Mouse (Mus musculus): ENCODE results near the gene Nrd1. TPM values are rescaled to one million over a fixed set of nuclear protein-coding genes. Genes with fewer than 3 reads are reported as not detected.
A peak's percentile ranks its signal among the peaks of the same experiment; 100 is the strongest.

The Nrd1 gene
- total RNA-seq, 2 experiments from 2014 or later = 137 to 158 TPM

- Histone ChIP-seq H3K27ac (no peak overlapping the region), H3K4me3 (no peak overlapping the region)
- TF ChIP-seq CTCF (IDR thresholded peaks at IDR 0.05) = no peak
- DNase-seq (ENCODE audit: extremely low spot score in 1 of 2, low spot score in 2 of 2) = no peak
- intact Hi-C loops (cut with DNase I) = no loop called here
These were observed 72.8 kb downstream of the Nrd1 start for GRCm38 (mm10) chr4:109073296-109073695.

GRCm38 (mm10) chr4:109078941-109079340, 78.5 kb downstream of the Nrd1 start:
- no peak for DNase-seq (ENCODE audit: extremely low spot score in 1 of 2, low spot score in 2 of 2)
- intact Hi-C loops (cut with DNase I) = no loop called here
- no peak for TF ChIP-seq CTCF (IDR thresholded peaks at IDR 0.05)
- Histone ChIP-seq H3K4me3 (no peak overlapping the region), H3K27ac (no peak overlapping the region)

- DNase-seq (ENCODE audit: extremely low spot score in 1 of 2, low spot score in 2 of 2) = no peak
- no peak for TF ChIP-seq CTCF (IDR thresholded peaks at IDR 0.05)
- intact Hi-C loops (cut with DNase I) = no loop called here
- Histone ChIP-seq H3K27ac (no peak overlapping the region), H3K4me3 (no peak overlapping the region)
These were observed 79.2 kb downstream of the Nrd1 start for GRCm38 (mm10) chr4:109079676-109080075.

- intact Hi-C loops (cut with DNase I) = no loop called here
- TF ChIP-seq CTCF (IDR thresholded peaks at IDR 0.05) = no peak
- Histone ChIP-seq H3K27ac (peak overlapping the region; percentile 30; the same call in 1 of the 2 replicates), H3K4me3 (no peak overlapping the region)
- DNase-seq (ENCODE audit: extremely low spot score in 1 of 2, low spot score in 2 of 2) = no peak
These were observed 79.7 kb downstream of the Nrd1 start for GRCm38 (mm10) chr4:109080118-109080517.

GRCm38 (mm10) chr4:109089171-109089570, 88.7 kb downstream of the Nrd1 start:
- Histone ChIP-seq H3K27ac (no peak overlapping the region), H3K4me3 (no peak overlapping the region)
- intact Hi-C loops (cut with DNase I) = no loop called here
- DNase-seq (ENCODE audit: extremely low spot score in 1 of 2, low spot score in 2 of 2) = no peak
- no peak for TF ChIP-seq CTCF (IDR thresholded peaks at IDR 0.05)

GRCm38 (mm10) chr4:109089999-109090398, 89.5 kb downstream of the Nrd1 start:
- intact Hi-C loops (cut with DNase I) = no loop called here
- DNase-seq (ENCODE audit: extremely low spot score in 1 of 2, low spot score in 2 of 2) = no peak
- no peak overlapping the region for H3K27ac ChIP-seq
- no peak overlapping the region for H3K4me3 ChIP-seq
- no peak for TF ChIP-seq CTCF (IDR thresholded peaks at IDR 0.05)

GRCm38 (mm10) chr4:109091241-109091777, 90.9 kb downstream of the Nrd1 start:
- DNase-seq (ENCODE audit: extremely low spot score in 1 of 2, low spot score in 2 of 2) = no peak
- no peak overlapping the region for H3K27ac ChIP-seq
- no peak for TF ChIP-seq CTCF (IDR thresholded peaks at IDR 0.05)
- intact Hi-C loops (cut with DNase I) = no loop called here
- no peak overlapping the region for H3K4me3 ChIP-seq

- no peak for DNase-seq (ENCODE audit: extremely low spot score in 1 of 2, low spot score in 2 of 2)
- intact Hi-C loops (cut with DNase I) = no loop called here
- TF ChIP-seq CTCF (IDR thresholded peaks at IDR 0.05) = no peak
- no peak overlapping the region for H3K4me3 ChIP-seq
- no peak overlapping the region for H3K27ac ChIP-seq
These were observed 91.9 kb downstream of the Nrd1 start for GRCm38 (mm10) chr4:109092344-109092743.

- intact Hi-C loops (cut with DNase I) = no loop called here
These were observed 93.8 kb downstream of the Nrd1 start for GRCm38 (mm10) chr4:109094269-109094668.

GRCm38 (mm10) chr4:109098861-109099260, 98.4 kb downstream of the Nrd1 start:
- no peak for DNase-seq (ENCODE audit: extremely low spot score in 1 of 2, low spot score in 2 of 2)
- intact Hi-C loops (cut with DNase I) = no loop called here
- no peak for TF ChIP-seq CTCF (IDR thresholded peaks at IDR 0.05)
- no peak overlapping the region for H3K27ac ChIP-seq
- H3K4me3 ChIP-seq = no peak overlapping the region

More at GRCm38 (mm10) chr4:109094269-109094668, 93.8 kb downstream of the Nrd1 start:
- DNase-seq (ENCODE audit: extremely low spot score in 1 of 2, low spot score in 2 of 2) = no peak
- H3K27ac ChIP-seq = no peak overlapping the region
- TF ChIP-seq CTCF (IDR thresholded peaks at IDR 0.05) = no peak
- H3K4me3 ChIP-seq = no peak overlapping the region

GRCm38 (mm10) chr4:109102574-109102973, 102.1 kb downstream of the Nrd1 start:
- no peak for DNase-seq (ENCODE audit: extremely low spot score in 1 of 2, low spot score in 2 of 2)
- Histone ChIP-seq H3K27ac (no peak overlapping the region), H3K4me3 (no peak overlapping the region)
- no peak for TF ChIP-seq CTCF (IDR thresholded peaks at IDR 0.05)
- intact Hi-C loops (cut with DNase I) = no loop called here

GRCm38 (mm10) chr4:109103145-109103883, 102.9 kb downstream of the Nrd1 start:
- no peak for TF ChIP-seq CTCF (IDR thresholded peaks at IDR 0.05)
- DNase-seq (ENCODE audit: extremely low spot score in 1 of 2, low spot score in 2 of 2) = no peak
- no peak overlapping the region for H3K27ac ChIP-seq
- intact Hi-C loops (cut with DNase I) = no loop called here
- no peak overlapping the region for H3K4me3 ChIP-seq

- intact Hi-C loops (cut with DNase I) = no loop called here
- H3K4me3 ChIP-seq = no peak overlapping the region
- H3K27ac ChIP-seq = no peak overlapping the region
- no peak for DNase-seq (ENCODE audit: extremely low spot score in 1 of 2, low spot score in 2 of 2)
- TF ChIP-seq CTCF (IDR thresholded peaks at IDR 0.05) = no peak
These were observed 104.8 kb downstream of the Nrd1 start for GRCm38 (mm10) chr4:109105254-109105653.

Measured in left cerebral cortex, adult 2 months (tissue).